Mouse (Mus musculus): ENCODE data around the gene Slfn2.
"Not testable (repeated sequence)": the region's sequence is repeated elsewhere in the genome, so short reads cannot be mapped to it uniquely, and the experiment has no call there.

DNA sequence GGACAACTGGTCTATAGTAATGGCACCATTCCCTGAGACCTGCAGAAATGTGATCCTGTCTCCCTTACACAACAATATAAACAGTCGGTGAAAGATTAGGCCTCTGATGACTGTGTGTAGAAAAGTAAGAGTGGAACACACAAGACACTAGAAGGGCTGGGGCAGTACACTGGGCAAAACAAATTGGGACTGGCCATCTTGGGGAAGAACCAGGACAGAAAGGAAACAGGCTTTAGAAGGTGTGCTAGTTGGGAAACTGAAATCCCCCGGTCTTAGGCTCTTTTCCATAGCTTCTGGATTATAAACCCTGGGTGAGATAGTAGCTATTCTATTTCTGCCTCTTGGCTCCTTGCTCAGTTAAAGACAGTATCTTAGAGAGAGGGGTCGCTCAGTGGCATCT is 26.2 kb upstream of the Slfn2 start:
- not testable (repeated sequence) for TF ChIP-seq CTCF, EP300 (IDR thresholded peaks at IDR 0.05; ENCODE audit: low read depth)

Measured in liver, postnatal 0 days (tissue).